Comparison of ENCODE assay signal across 8 mouse cellular contexts in the genomic region with DNA sequence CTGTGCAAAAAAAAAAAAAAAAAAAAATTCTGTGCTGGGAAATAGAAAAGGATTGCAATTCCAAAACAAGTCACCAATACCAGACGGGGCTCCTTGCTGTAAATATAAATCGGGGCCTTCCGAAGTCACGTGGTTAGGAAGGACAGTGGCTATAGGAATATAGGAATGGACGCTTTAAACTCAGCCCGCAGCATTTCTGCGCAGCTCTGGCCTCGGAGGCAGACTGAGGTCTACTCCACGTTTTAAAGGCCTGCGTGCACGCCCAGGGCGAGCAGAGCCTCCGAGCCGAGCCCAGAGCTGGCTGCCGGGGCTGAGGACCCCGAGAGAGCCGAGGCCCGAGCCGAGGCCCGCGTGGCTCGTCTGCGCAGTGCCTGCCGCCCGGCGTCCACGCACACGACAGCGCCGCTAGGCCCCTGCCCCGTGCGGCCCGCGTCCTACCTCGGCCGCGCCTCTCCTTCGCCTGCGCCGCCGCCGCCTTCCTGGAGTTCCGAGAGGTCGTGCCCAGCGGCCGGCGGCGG. TPM values are rescaled to one million over a fixed set of nuclear protein-coding genes. Genes with fewer than 3 reads are reported as not detected.
A peak's percentile ranks its signal among the peaks of the same experiment; 100 is the strongest.
DNase-seq lines count a peak whose midpoint lies in the region; ATAC-seq and TF ChIP-seq lines count a peak whose summit lies in the region.

No protein-coding gene starts in this region.

- TF ChIP-seq CTCF in embryonic fibroblast, embryonic 13.5 days (IDR thresholded peaks at IDR 0.05; ENCODE audit: borderline replicate concordance, insufficient read depth, low read length) = no peak
- no peak for TF ChIP-seq CTCF in left cerebral cortex, adult 2 months (IDR thresholded peaks at IDR 0.05)

- TF ChIP-seq POLR2A in embryonic fibroblast, embryonic 13.5 days (IDR thresholded peaks at IDR 0.05; ENCODE audit: low read depth, low read length) = peak; percentile 32; the same call in 1 of the 2 replicates

- peak; percentile 33 for DNase-seq in layer of hippocampus, adult 11-12 months (ENCODE audit: low spot score)
- DNase-seq in layer of hippocampus, adult 9-10 months (ENCODE audit: low spot score) = no peak
- peak; percentile 73 for DNase-seq in NIH3T3 (ENCODE audit: low read depth)
- no peak for DNase-seq in left cerebral cortex, adult 2 months (ENCODE audit: extremely low spot score in 1 of 2, low spot score in 2 of 2)
- no peak for DNase-seq in cerebellum, adult 11 months
- no peak for DNase-seq in adrenal gland, postnatal 10 days

- intact Hi-C loops in left cerebral cortex, adult 2 months (cut with DNase I) = loop anchor here (10.0 kb wide), 2 partner anchors 898 to 988 kb away; no protein-coding TSS in a partner anchor

- H3K4me3 ChIP-seq in embryonic fibroblast, embryonic 13.5 days (ENCODE audit: insufficient read depth, low read length) = peak overlapping the region; percentile 83
- H3K4me3 ChIP-seq in left cerebral cortex, adult 2 months = peak overlapping the region; percentile 86

- ATAC-seq in monocyte, adult 5-6 weeks (replicated peaks; ENCODE audit: insufficient number of reproducible peaks, low FRiP score, low TSS enrichment, poor library complexity, severe bottlenecking) = peak; percentile 36; the same call in 1 of the 2 replicates

- H3K4me1 ChIP-seq in embryonic fibroblast, embryonic 13.5 days (ENCODE audit: control insufficient read depth, insufficient read depth, low read length) = peaks cover 4% of the 10 kb centered on the region; the same call in 1 of the 2 replicates

- peak overlapping the region; percentile 62 for H3K27ac ChIP-seq in embryonic fibroblast, embryonic 13.5 days (ENCODE audit: insufficient read depth, low read length)
- peak overlapping the region; percentile 93 for H3K27ac ChIP-seq in left cerebral cortex, adult 2 months

RNA-seq across cellular contexts. Expression of gene Rxylt1, which starts 0.7 kb away (rescaled TPM):
- 102 and 107 TPM in 2 replicates for polyA plus RNA-seq in embryonic fibroblast, embryonic 13.5 days (2011; ENCODE audit: insufficient read length, low read depth, missing spikeins)
- total RNA-seq in left cerebral cortex, adult 2 months (2021) = 10 to 100 TPM; 34.1 to 48.1 TPM
- total RNA-seq in monocyte, adult 5-6 weeks (2017) = 34.3 to 84.2 TPM (median 40.7 TPM) in 3 replicates
- 10 to 100 TPM; 52.2 to 54.0 TPM for total RNA-seq in adrenal gland, postnatal 10 days (2021)

RNA-seq across cellular contexts. Expression of gene Srgap1, which starts 49.4 kb away (rescaled TPM):
- polyA plus RNA-seq in embryonic fibroblast, embryonic 13.5 days (2011; ENCODE audit: insufficient read length, low read depth, missing spikeins) = 14.0 and 16.2 TPM in 2 replicates
- total RNA-seq in left cerebral cortex, adult 2 months (2021) = 10 to 100 TPM in 1 of 2 experiments, 1 to 10 TPM in 1; 7.6 to 11.7 TPM
- 0.10 TPM in 1 of 3 replicates, not detected in the others for total RNA-seq in monocyte, adult 5-6 weeks (2017)
- 1 to 10 TPM; 3.6 to 7.3 TPM for total RNA-seq in adrenal gland, postnatal 10 days (2021)

Comparison
In these comparisons a context has a peak if more than half of its experiments do, and no peak if none do; other contexts are left out.
1. DNase-seq: peak in layer of hippocampus, adult 11-12 months (single experiment) and NIH3T3 (single experiment); none in layer of hippocampus, adult 9-10 months (single experiment), left cerebral cortex, adult 2 months (0 of 2), cerebellum, adult 11 months (single experiment) and adrenal gland, postnatal 10 days (single experiment).